Mouse (Mus musculus): ENCODE results near the gene Spata13.

DNA sequence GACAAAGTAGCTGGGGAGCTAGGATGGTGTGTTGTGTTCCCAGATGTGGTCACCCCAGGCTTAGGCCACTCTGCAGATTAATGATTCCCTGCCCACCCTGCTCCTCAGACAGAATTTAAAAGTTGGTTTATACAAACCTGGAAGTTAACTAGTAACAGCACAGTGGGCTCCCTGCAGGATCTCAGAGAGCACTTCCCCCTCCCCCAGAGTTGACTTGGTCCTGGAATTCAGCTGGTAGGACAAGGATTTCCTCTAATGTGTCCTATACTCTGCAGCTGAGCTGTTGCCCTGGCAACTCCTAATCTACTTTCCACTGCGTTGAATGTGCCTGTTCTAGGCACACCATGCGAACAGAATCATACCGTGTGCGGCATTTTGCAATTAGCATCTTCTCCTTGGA, 30.8 kb downstream of the Spata13 start:
- no peak for TF ChIP-seq CTCF (IDR thresholded peaks at IDR 0.05; ENCODE audit: control insufficient read depth, insufficient read depth, insufficient replicate concordance, low read depth, low read length)
- no peak for TF ChIP-seq POLR2A (IDR thresholded peaks at IDR 0.05; ENCODE audit: control insufficient read depth, low read depth, low read length)
